Mouse (Mus musculus): ENCODE measurements around the gene Gys1. TPM values are rescaled to one million over a fixed set of nuclear protein-coding genes. Genes with fewer than 3 reads are reported as not detected.
A peak's percentile ranks its signal among the peaks of the same experiment; 100 is the strongest.

Gys1 gene
- polyA plus RNA-seq, 1 experiment from 2014 or later, result 10.6 TPM

GRCm38 (mm10) chr7:45412421-45412820 is 22.2 kb upstream of the Gys1 start:
- H3K36me3 ChIP-seq (ENCODE audit: control insufficient read depth, insufficient read depth, low read length), result no peaks in the 10 kb centered on the region
- no peaks in the 10 kb centered on the region for H3K9me3 ChIP-seq (ENCODE audit: control insufficient read depth, low read length)
- H3K27me3 ChIP-seq (ENCODE audit: control insufficient read depth, insufficient read depth, low read length), result no peaks in the 10 kb centered on the region
- no peak overlapping the region for H3K4me3 ChIP-seq (ENCODE audit: low read depth, low read length)
- DNase-seq (ENCODE audit: low spot score), result no peak
- TF ChIP-seq EP300 (optimal IDR thresholded peaks at IDR 0.05) (no peak), CTCF (IDR thresholded peaks at IDR 0.05; ENCODE audit: low read depth) (no peak)
- H3K27ac ChIP-seq (replicated peaks), result no peak overlapping the region
- H3K4me1 ChIP-seq (replicated peaks; ENCODE audit: control insufficient read depth, insufficient read depth), result no peaks in the 10 kb centered on the region
- 77% methylated on average over 2 of the region's 2 CpGs for WGBS
- H3K9ac ChIP-seq (ENCODE audit: low read length), result no peak overlapping the region
- H3K4me2 ChIP-seq (replicated peaks; ENCODE audit: low read depth), result no peak overlapping the region
- no peak for ATAC-seq (ENCODE audit: low FRiP score, low TSS enrichment)

- H3K36me3 ChIP-seq (ENCODE audit: control insufficient read depth, insufficient read depth, low read length), result no peaks in the 10 kb centered on the region
- H3K4me3 ChIP-seq (ENCODE audit: low read depth, low read length), result peak within 1 kb of the TSS; percentile 54
- H3K4me2 ChIP-seq (replicated peaks; ENCODE audit: low read depth), result peak within 1 kb of the TSS; percentile 95
- WGBS, result 3% methylated on average over 29 of the region's 45 CpGs
- H3K9me3 ChIP-seq (ENCODE audit: control insufficient read depth, low read length), result no peaks in the 10 kb centered on the region
- no peaks in the 10 kb centered on the region for H3K27me3 ChIP-seq (ENCODE audit: control insufficient read depth, insufficient read depth, low read length)
- peak within 1 kb of the TSS; percentile 30 for H3K27ac ChIP-seq (replicated peaks)
- peak within 1 kb of the TSS; percentile 54 for H3K9ac ChIP-seq (ENCODE audit: low read length)
- ATAC-seq (ENCODE audit: low FRiP score, low TSS enrichment), result peak; percentile 49
- DNase-seq (ENCODE audit: low spot score), result peak; percentile 53
- H3K4me1 ChIP-seq (replicated peaks; ENCODE audit: control insufficient read depth, insufficient read depth), result no peaks in the 10 kb centered on the region
- TF ChIP-seq EP300 (optimal IDR thresholded peaks at IDR 0.05) (no peak), CTCF (IDR thresholded peaks at IDR 0.05; ENCODE audit: low read depth) (no peak)
Measured at GRCm38 (mm10) chr7:45413113-45413863, 21.4 kb upstream of the Gys1 start, which contains the start of gene Ntf5. TSS of gene Ntf5 (plus strand) at chr7:45413695.

GRCm38 (mm10) chr7:45413864-45414739 is 20.5 kb upstream of the Gys1 start:
- Histone ChIP-seq H3K36me3 (ENCODE audit: control insufficient read depth, insufficient read depth, low read length) (no peaks in the 10 kb centered on the region), H3K4me3 (ENCODE audit: low read depth, low read length) (peak overlapping the region; percentile 54), H3K4me1 (replicated peaks; ENCODE audit: control insufficient read depth, insufficient read depth) (no peaks in the 10 kb centered on the region), H3K9ac (ENCODE audit: low read length) (peak overlapping the region; percentile 54), H3K9me3 (ENCODE audit: control insufficient read depth, low read length) (no peaks in the 10 kb centered on the region), H3K27me3 (ENCODE audit: control insufficient read depth, insufficient read depth, low read length) (no peaks in the 10 kb centered on the region), H3K27ac (replicated peaks) (peak overlapping the region; percentile 30), H3K4me2 (replicated peaks; ENCODE audit: low read depth) (peak overlapping the region; percentile 95)
- ATAC-seq (ENCODE audit: low FRiP score, low TSS enrichment) (peak; percentile 36; the same call in 1 of the 2 replicates), DNase-seq (ENCODE audit: low spot score) (peak; percentile 43)
- 3% methylated on average over 25 of the region's 27 CpGs for WGBS
- TF ChIP-seq EP300 (optimal IDR thresholded peaks at IDR 0.05) (no peak), CTCF (IDR thresholded peaks at IDR 0.05; ENCODE audit: low read depth) (no peak)

- DNase-seq (ENCODE audit: low spot score) (no peak), ATAC-seq (ENCODE audit: low FRiP score, low TSS enrichment) (no peak)
- no peak overlapping the region for H3K27ac ChIP-seq (replicated peaks)
- no peak overlapping the region for H3K9ac ChIP-seq (ENCODE audit: low read length)
- TF ChIP-seq CTCF (IDR thresholded peaks at IDR 0.05; ENCODE audit: low read depth), result no peak
- no peaks in the 10 kb centered on the region for H3K4me1 ChIP-seq (replicated peaks; ENCODE audit: control insufficient read depth, insufficient read depth)
- H3K9me3 ChIP-seq (ENCODE audit: control insufficient read depth, low read length), result no peaks in the 10 kb centered on the region
- no peaks in the 10 kb centered on the region for H3K36me3 ChIP-seq (ENCODE audit: control insufficient read depth, insufficient read depth, low read length)
- H3K4me2 ChIP-seq (replicated peaks; ENCODE audit: low read depth), result no peak overlapping the region
- H3K4me3 ChIP-seq (ENCODE audit: low read depth, low read length), result no peak overlapping the region
- 57% methylated on average over 12 of the region's 12 CpGs for WGBS
- H3K27me3 ChIP-seq (ENCODE audit: control insufficient read depth, insufficient read depth, low read length), result no peaks in the 10 kb centered on the region
Measured at GRCm38 (mm10) chr7:45414740-45415224, 19.9 kb upstream of the Gys1 start.

- no peak overlapping the region for H3K9ac ChIP-seq (ENCODE audit: low read length)
- no peak for TF ChIP-seq EP300 (optimal IDR thresholded peaks at IDR 0.05)
- TF ChIP-seq CTCF (IDR thresholded peaks at IDR 0.05; ENCODE audit: low read depth), result no peak
- no peak overlapping the region for H3K27ac ChIP-seq (replicated peaks)
- 26% methylated on average over 37 of the region's 37 CpGs for WGBS
- H3K9me3 ChIP-seq (ENCODE audit: control insufficient read depth, low read length), result no peaks in the 10 kb centered on the region
- ATAC-seq (ENCODE audit: low FRiP score, low TSS enrichment) (no peak), DNase-seq (ENCODE audit: low spot score) (peak; percentile 56)
- H3K4me3 ChIP-seq (ENCODE audit: low read depth, low read length), result 0 out of 2 replicates have a peak overlapping the region, but pooled peaks have one; percentile 6
- peak overlapping the region; percentile 29 for H3K4me2 ChIP-seq (replicated peaks; ENCODE audit: low read depth)
- no peaks in the 10 kb centered on the region for H3K4me1 ChIP-seq (replicated peaks; ENCODE audit: control insufficient read depth, insufficient read depth)
- H3K36me3 ChIP-seq (ENCODE audit: control insufficient read depth, insufficient read depth, low read length), result no peaks in the 10 kb centered on the region
- no peaks in the 10 kb centered on the region for H3K27me3 ChIP-seq (ENCODE audit: control insufficient read depth, insufficient read depth, low read length)
Measured at GRCm38 (mm10) chr7:45415636-45416035, 19.0 kb upstream of the Gys1 start.

Measured in stomach, postnatal 0 days (tissue).